Mouse (Mus musculus) cerebellum, postnatal 4 days (tissue): ENCODE measurements around the gene Lmod1.

Source experiments
- DNase-seq, 2 experiments: peaks; one replicate each; pipeline ENCODE4 v3.0.0; 2022; ENCODE audit warnings: low spot score in 2 of 2, mixed read lengths in 1 of 2

The Lmod1 gene

GRCm38 (mm10) chr1:135412130-135412529 lies 87.5 kb downstream of the Lmod1 start:
- DNase-seq, result no peak

GRCm38 (mm10) chr1:135413996-135414395 lies 89.4 kb downstream of the Lmod1 start:
- no peak for DNase-seq
